Mouse (Mus musculus): ENCODE measurements around the gene Sirt3.
A peak's percentile ranks its signal among the peaks of the same experiment; 100 is the strongest.

Gene Sirt3

DNA sequence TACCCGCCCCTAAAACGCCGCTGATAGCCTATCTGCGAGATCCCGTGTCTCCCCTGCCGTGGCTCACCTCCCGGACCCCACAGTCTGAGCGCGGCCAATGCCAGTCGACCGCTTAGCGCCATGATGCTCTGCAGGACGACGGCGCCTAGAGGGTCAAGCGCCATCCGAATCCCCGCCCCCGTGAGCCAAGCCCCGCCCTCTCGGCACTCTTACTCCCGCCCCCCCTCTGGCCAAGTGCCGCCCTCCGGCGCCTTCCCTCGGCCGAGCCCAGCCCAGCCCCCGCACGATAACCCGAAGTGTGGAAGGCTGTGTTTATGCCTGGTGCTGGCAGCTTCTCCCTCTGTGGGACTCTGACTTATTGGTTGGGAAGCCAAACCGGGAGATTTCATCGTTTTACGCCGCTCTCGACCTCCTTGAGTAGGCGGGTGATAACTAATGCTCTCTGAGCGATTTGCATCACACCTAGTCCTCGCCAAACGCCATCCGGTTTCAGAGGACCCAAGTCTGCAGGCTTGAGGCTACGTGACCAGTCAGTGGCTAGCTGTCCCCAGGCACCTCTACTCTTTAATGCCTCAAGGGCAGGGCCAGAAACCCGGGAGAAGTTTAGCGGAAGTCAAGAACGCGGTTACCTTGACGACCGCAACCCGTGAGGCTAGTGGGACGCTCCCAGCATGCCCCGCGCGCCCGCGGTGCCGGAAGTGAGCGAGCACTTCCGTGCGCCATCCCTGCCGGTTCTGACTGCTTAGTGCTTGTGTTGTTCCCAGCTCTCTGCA, at the start of gene Sirt3, which contains the start of gene Psmd13:
Sirt3 (minus strand) TSS at position 614 of the 773 bp plus-strand sequence.
Psmd13 (plus strand) TSS at position 273 of the 773 bp plus-strand sequence.
- DNase-seq (ENCODE audit: low read depth, low spot score) = peak; percentile 87

DNA sequence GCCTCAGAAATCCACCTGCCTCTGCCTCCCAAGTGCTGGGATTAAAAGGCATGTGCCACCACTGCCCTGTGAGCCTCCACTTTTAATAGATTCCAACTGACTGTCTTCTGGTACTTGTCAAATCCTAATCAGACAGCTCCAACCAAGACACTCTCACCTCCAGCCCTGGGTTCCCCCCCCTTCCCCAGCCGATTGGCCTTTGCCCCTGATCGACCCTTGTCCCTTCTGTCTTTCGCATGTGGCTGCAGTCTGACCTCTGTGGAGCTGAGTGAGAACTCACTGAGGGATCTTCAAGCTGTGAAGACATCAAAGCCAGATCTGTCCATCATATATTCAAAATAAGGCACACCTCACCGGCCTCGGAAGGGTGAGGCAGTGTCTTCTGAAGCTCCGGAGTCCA, 45.1 kb upstream of the Sirt3 start:
- no peak for DNase-seq (ENCODE audit: low read depth, low spot score)

GRCm38 (mm10) chr7:140923070-140923775, 41.1 kb upstream of the Sirt3 start:
- no peak for DNase-seq (ENCODE audit: low read depth, low spot score)

- DNase-seq (ENCODE audit: low read depth, low spot score) = no peak
Measured at GRCm38 (mm10) chr7:140922398-140923069, 40.4 kb upstream of the Sirt3 start.

GRCm38 (mm10) chr7:140921225-140921975, 39.3 kb upstream of the Sirt3 start:
- no peak for DNase-seq (ENCODE audit: low read depth, low spot score)

DNA sequence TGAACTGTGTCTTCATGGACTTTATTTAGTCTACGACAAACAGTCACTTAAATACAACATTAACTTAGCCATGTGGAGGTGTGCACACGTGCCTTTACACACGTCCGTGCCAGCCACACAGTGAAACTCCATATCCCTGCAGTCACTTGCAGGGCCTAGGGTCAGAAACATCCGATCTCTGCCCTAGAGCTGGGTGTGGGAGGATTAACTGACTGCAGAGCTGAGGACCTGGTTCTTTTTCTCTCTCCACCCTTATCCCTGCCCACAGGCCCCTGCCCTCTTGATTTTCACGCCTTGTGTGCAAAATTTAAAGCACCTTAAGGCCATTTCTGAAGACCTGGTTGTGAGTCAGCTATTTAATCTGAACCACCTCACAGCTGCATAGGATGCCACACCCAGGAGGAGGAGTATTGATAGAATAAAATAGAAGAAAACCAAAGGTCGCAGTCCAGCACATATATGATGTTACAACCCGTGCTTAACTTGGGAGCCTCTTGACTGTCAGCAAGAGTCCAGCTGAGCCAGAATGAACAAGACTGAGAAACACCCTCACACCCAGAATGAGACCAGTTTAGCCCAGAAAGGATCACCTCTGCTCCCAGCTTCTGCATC, 38.4 kb upstream of the Sirt3 start, which contains the start of gene Nlrp6:
Nlrp6 (plus strand) TSS at position 485 of the 612 bp plus-strand sequence.
- DNase-seq (ENCODE audit: low read depth, low spot score) = no peak

DNA sequence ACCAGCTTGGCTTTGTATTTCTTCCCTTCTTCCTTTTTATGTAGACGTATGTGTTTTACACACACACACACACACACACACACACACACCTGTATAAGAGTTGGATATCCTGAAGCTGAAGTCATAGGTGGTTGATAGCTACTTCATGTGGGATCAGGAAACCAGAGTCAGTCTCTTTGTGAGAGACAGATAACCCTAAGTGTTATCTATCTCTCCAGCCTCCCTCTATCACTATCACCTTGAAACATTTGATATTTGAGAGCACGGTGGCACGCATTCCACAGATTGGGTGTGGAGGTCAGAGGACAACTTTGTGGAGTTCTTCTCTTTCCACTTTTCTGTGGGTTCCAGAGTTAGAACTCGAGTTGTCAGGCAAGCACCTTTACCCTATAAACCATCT, 37.8 kb upstream of the Sirt3 start:
- DNase-seq (ENCODE audit: low read depth, low spot score) = no peak

GRCm38 (mm10) chr7:140914031-140914690, 32.1 kb upstream of the Sirt3 start:
- no peak for DNase-seq (ENCODE audit: low read depth, low spot score)

DNA sequence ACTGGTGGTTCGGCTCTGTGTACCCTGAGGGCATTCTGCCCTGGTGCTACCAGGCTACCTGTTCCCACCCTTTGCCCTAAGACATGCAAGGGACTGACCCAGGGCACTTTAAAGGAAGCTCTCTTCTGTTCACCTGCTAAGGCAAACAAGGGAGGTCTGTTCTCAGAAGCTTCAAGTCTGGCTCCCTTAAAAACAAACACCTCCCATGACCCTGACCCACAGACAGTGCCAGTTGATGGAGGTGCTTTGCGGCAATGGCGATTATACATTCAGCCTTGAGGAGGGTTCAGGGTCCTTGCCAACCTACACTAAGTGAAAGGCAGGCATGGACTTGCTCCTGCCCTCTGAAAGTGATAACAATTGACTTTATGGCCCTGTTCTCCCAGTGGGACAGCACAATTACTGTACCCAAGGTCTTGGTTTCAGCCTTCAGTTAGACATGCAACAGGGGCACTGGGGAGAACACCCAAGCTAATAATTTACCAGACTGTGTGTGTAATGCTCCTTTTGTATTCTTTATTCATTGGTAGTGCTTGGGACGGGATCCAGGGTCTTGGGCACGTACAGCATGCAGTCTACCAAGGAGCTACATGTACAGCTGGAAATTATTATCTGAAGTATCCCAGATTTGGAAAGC, 30.9 kb upstream of the Sirt3 start:
- DNase-seq (ENCODE audit: low read depth, low spot score) = no peak

GRCm38 (mm10) chr7:140912293-140912692, 30.2 kb upstream of the Sirt3 start:
- no peak for DNase-seq (ENCODE audit: low read depth, low spot score)

DNA sequence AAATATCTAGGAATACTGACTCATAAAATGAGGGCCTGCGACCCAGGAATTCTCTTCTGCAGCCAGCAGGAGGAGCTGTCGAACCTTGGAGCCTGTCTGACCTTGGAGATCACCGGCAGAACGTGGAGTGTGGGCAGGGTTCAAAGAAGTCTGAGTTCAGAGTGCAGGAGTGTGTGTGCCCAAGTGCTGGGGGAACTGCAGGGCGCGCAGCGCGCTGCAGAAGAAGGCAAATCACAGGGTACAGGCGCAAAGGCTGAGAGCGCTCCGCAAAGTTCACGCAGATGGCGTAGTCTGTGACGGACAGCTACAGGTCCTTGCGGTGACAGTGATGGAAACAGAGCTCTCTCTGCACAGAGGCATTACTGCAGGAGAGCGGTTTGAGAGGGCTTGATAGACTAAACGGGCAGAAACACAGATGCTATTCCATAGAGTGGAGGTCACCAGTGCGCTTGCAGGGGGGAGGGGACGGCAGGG, 26.6 kb upstream of the Sirt3 start:
- peak; percentile 77 for DNase-seq (ENCODE audit: low read depth, low spot score)

DNA sequence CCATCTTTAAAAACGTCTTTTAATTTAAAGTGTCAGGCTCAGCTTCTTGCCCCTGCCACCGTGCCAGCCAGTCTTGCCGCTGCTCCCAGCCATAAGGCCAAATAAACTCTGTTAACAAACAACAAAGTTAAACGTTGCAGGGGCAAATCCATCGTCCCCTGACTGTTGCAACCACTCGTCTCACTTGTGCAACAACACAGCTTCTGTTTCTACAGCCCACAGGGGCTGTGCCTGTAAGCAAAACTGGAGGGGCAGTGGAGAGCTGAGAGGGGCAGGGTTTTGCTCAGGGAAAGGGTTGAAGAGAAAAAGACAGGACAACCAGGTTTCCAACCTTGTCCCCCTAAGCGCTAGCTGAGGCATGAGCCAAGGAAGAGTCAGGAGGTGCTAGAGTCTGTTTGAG, 26.1 kb upstream of the Sirt3 start:
- no peak for DNase-seq (ENCODE audit: low read depth, low spot score)

GRCm38 (mm10) chr7:140907697-140908096, 25.6 kb upstream of the Sirt3 start:
- no peak for DNase-seq (ENCODE audit: low read depth, low spot score)

DNA sequence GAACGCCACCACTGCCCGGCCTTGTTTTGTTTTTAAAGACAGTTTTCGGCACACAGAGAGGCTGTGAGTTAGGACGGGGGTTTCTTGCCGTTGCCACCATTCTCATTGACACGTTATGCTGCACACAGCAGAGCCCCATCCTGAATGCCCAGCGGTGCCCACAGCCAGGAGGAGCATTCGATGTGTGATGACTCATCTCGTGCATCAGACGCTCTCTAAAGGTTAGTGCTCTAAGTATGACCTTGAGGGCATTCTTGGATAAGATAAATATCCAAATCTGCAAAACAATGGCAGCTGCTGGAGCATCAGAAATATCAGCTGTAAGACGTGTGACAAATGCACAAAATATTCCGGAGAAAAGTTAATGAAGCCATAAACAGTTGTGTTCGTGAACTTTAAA, 25.0 kb upstream of the Sirt3 start:
- no peak for DNase-seq (ENCODE audit: low read depth, low spot score)

- no peak for DNase-seq (ENCODE audit: low read depth, low spot score)
Measured at GRCm38 (mm10) chr7:140905642-140906081, 23.6 kb upstream of the Sirt3 start.

DNA sequence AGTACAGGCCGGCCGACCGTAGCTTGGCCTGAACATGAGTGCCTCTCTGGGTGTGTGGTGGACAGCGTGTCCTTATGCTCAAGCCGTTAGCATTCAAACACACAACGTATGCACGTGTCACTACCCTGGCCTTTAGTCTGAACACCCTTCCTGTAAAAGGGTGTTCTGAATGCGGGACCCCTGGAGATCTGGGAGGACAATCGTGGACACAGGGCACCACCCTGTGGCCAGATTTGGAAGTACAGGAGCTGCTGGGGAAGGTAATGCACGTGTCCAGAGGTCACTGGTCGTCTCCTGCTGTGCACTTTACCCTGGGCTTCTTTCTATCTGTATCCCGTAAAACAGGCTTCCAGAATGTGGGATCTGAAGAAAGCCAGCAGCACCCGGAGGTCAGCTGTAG, 21.1 kb upstream of the Sirt3 start:
- DNase-seq (ENCODE audit: low read depth, low spot score) = peak; percentile 42

GRCm38 (mm10) chr7:140902036-140902875, 20.1 kb upstream of the Sirt3 start:
- DNase-seq (ENCODE audit: low read depth, low spot score) = no peak

- DNase-seq (ENCODE audit: low read depth, low spot score) = no peak
Measured at GRCm38 (mm10) chr7:140900220-140900619, 18.1 kb upstream of the Sirt3 start, which contains the start of gene Cox8b. Gene Cox8b, minus strand, starts transcription at chr7:140900446.

DNA sequence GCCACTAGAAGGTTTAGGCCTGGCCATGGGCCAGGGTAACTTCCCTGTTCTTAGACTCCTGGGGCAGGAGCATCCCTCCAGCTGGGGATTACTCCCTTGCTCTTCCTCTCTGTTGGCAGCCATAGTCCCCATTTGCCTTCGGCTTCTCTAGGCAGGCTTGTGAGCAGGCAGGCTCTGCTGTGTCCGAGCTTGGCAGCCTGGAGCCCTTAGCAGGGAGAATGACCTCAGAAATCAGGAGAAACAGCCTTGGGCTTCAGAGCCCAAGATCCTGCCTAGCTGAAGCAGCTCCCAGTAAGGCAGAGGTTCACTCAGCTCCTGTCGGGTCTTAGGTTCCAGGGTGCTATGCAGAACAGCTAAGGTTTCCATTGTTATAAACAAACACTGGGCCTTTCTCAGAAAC, 17.0 kb upstream of the Sirt3 start:
- no peak for DNase-seq (ENCODE audit: low read depth, low spot score)

Data from WW6 (cell line).